25 mouse cellular contexts compared by ENCODE assay signal in genomic region chr2:148995133-148995532, GRCm38 (mm10). TPM values are rescaled to one million over a fixed set of nuclear protein-coding genes. Genes with fewer than 3 reads are reported as not detected.
"Had no signal": no experiment of that assay in that cellular context is flagged by ENCODE, and none has a peak within 500 bp of the region (broad histone marks: within the 10 kb centered on the region; RNA-seq: fewer than 3 reads in every experiment).

No protein-coding gene starts in this region.

- H3K27me3 ChIP-seq: neural tube, embryonic 13.5 days; neural tube, embryonic 15.5 days; stomach, embryonic 15.5 days had no signal

- H3K4me2 ChIP-seq: neural tube, embryonic 13.5 days; neural tube, embryonic 15.5 days; stomach, embryonic 15.5 days had no signal

- DNase-seq: retina, postnatal 1 day; right cerebral cortex, adult 18-20 months; right cerebral cortex, postnatal 14 days; right cerebral cortex, postnatal 25 days; right cerebral cortex, postnatal 4 days; spleen, adult 18-20 months; thymus, adult 18-20 months; thymus, adult 2 months; thymus, postnatal 14 days; thymus, postnatal 25 days; thymus, postnatal 36 days; thymus, postnatal 4 days had no signal

- H3K27ac ChIP-seq: neural tube, embryonic 13.5 days; neural tube, embryonic 15.5 days; stomach, embryonic 15.5 days; stomach, postnatal 0 days had no signal

- H3K9ac ChIP-seq: neural tube, embryonic 13.5 days; neural tube, embryonic 15.5 days; stomach, embryonic 15.5 days had no signal

- H3K9me3 ChIP-seq: neural tube, embryonic 15.5 days; stomach, embryonic 15.5 days had no signal

- H3K4me1 ChIP-seq: neural tube, embryonic 13.5 days; neural tube, embryonic 15.5 days; stomach, embryonic 15.5 days had no signal

- H3K4me3 ChIP-seq: neural tube, embryonic 13.5 days; neural tube, embryonic 15.5 days; stomach, embryonic 15.5 days had no signal

- H3K36me3 ChIP-seq: neural tube, embryonic 13.5 days; neural tube, embryonic 15.5 days; stomach, embryonic 15.5 days had no signal

RNA-seq across cellular contexts. Expression of gene Gm1330, which starts 7.9 kb away (rescaled TPM):
- total RNA-seq: neutrophil, adult 5-6 weeks had no signal
- polyA plus RNA-seq: neural tube, embryonic 13.5 days; neural tube, embryonic 14.5 days; neural tube, embryonic 15.5 days; small intestine, adult 2 months; spleen, adult 2 months; stomach, embryonic 14.5 days; stomach, embryonic 15.5 days; stomach, embryonic 16.5 days; stomach, postnatal 0 days; testis, adult 2 months; thymus, adult 2 months; thymus, postnatal 0 days; urinary bladder, adult 2 months had no signal

RNA-seq across cellular contexts. Expression of gene Gm10750, which starts 21.9 kb away (rescaled TPM):
- total RNA-seq: neutrophil, adult 5-6 weeks had no signal
- polyA plus RNA-seq: neural tube, embryonic 13.5 days; neural tube, embryonic 14.5 days; neural tube, embryonic 15.5 days; small intestine, adult 2 months; spleen, adult 2 months; stomach, embryonic 14.5 days; stomach, embryonic 15.5 days; stomach, embryonic 16.5 days; stomach, postnatal 0 days; thymus, adult 2 months; thymus, postnatal 0 days; urinary bladder, adult 2 months had no signal
